Mouse (Mus musculus) CD8-positive naive resting alpha-beta T cell, adult 57 days (primary cell): ENCODE results near the gene Dlg3. TPM values are rescaled to one million over a fixed set of nuclear protein-coding genes. Genes with fewer than 3 reads are reported as not detected.

Experiments used
- total RNA-seq: library from RNA; stranded (reverse); gene quantifications from one replicate; pipeline ENCODE4 v1.2.4, GENCODE M21; 2023

Gene Dlg3
- 7.6 TPM for total RNA-seq

DNA sequence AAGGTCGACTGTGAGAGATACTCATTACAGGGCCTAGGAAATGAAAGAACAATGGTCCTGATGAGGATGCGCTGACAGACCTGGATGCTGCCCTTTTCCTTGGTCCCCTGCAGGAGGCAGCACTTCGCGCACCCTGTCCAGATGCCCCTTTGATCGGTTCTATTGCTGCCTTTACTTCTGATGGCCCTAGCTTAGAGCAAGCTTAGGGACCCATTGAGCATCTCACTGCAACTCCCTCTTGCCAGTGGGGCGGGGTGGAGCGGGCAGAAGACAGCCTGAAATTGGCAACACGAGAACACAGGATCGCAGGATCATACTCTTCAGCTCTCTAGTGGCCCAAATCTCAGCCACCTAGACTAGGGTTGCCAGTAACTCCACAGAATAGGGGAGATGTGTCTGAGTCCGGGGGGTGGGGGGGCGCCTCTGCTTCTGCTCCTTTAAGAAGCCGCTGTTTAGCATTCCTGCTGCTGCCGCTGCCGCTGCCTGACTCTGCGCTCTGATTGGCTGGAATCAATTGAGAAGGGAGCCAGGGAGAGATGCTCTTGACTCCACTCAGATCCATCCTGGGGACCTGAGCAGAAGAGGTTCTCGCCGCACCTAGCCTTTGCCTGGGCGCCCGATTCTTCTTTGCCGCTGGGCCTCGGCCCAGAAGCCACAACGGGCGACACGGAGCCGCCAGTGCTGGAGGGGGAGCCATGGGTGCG is at the start of gene Dlg3:
TSS of gene Dlg3 (plus strand) at position 542 of the 704 bp plus-strand sequence.

GRCm38 (mm10) chrX:100729665-100730188 is 37.8 kb upstream of the Dlg3 start, which contains the start of gene Gdpd2:
Gene Gdpd2 (plus strand): TSS chrX:100729873.

Other genes with a start within 250 kb of the Dlg3 start
- not detected for gene Dgat2l6, start 242.9 kb upstream of the Dlg3 start, total RNA-seq
- not detected for gene Awat1, start 195.5 kb upstream of the Dlg3 start, total RNA-seq
- gene P2ry4, start 172.9 kb upstream of the Dlg3 start, total RNA-seq = not detected
- not detected for gene Arr3, start 162.2 kb upstream of the Dlg3 start, total RNA-seq
- 0.31 TPM for gene Kif4, start 142.0 kb upstream of the Dlg3 start, total RNA-seq
- gene Pdzd11, start 141.2 kb upstream of the Dlg3 start, total RNA-seq = 19.0 TPM
- not detected for gene Gdpd2, start 37.8 kb upstream of the Dlg3 start, total RNA-seq